Mouse (Mus musculus) cerebellum, postnatal 4 days (tissue): ENCODE measurements around the gene Rbks.

Source experiments
- DNase-seq, 2 experiments: peaks; one replicate each; pipeline ENCODE4 v3.0.0; 2022; ENCODE audit warnings: low spot score in 2 of 2, mixed read lengths in 1 of 2

Gene Rbks

GRCm38 (mm10) chr5:31583261-31583660 lies 114.2 kb downstream of the Rbks start:
- no peak for DNase-seq

- DNase-seq: no peak
Measured at GRCm38 (mm10) chr5:31581932-31582331, 115.5 kb downstream of the Rbks start.

GRCm38 (mm10) chr5:31581263-31581662 lies 116.2 kb downstream of the Rbks start:
- no peak for DNase-seq

GRCm38 (mm10) chr5:31576539-31576975 lies 120.9 kb downstream of the Rbks start:
- no peak for DNase-seq
